Mouse (Mus musculus): ENCODE results near the gene Fam205c.

GRCm38 (mm10) chr4:42900878-42901277 lies 26.8 kb upstream of the Fam205c start:
- TF ChIP-seq POLR2A (IDR thresholded peaks at IDR 0.05; ENCODE audit: extremely low read depth, insufficient read depth, low read length) = no peak
- no peak for TF ChIP-seq CTCF (IDR thresholded peaks at IDR 0.05; ENCODE audit: low read depth, low read length)
